Mouse (Mus musculus) lung, postnatal 0 days (tissue): ENCODE measurements around the gene Gbp3.
"Not testable (repeated sequence)": the region's sequence is repeated elsewhere in the genome, so short reads cannot be mapped to it uniquely, and the experiment has no call there.

Experiments used
- CTCF ChIP-seq: IDR thresholded peaks from 2 replicates; pipeline ENCODE4 v1.5.1; 2016; ENCODE audit warnings: antibody characterized with exemption, mild to moderate bottlenecking
- EP300 ChIP-seq: IDR thresholded peaks from 2 replicates; pipeline ENCODE4 v1.6.1; 2016; ENCODE audit warnings: antibody characterized with exemption, mild to moderate bottlenecking, control low read depth

DNA sequence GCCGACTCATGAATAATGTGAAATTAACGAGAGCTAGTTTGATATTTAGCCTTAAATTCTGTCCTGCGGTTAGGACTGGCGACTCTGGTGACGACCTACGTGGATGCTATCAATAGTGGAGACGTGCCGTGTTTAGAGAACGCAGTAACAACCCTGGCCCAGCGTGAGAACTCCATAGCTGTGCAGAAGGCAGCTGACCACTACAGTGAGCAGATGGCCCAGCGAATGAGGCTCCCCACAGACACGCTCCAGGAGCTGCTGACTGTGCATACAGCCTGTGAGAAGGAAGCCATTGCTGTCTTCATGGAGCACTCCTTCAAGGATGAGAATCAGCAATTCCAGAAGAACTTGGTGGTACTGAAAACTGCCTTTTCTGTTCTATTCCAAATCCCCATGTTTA is 17.1 kb upstream of the Gbp3 start:
- TF ChIP-seq CTCF, EP300: not testable (repeated sequence)
